Mouse (Mus musculus) embryonic facial prominence, embryonic 12.5 days (tissue): ENCODE measurements at regions not wholly inside any gene's neighbourhood (a gene's known extent, or its start where the extent isn't known, plus 50 kb on each side); places are given as distances from the start of the nearest gene placed in this dataset.

Experiments used
- ATAC-seq: fragments of 200-750 bp; cut with Nextera tagmentation; 2 replicates; pipeline ENCODE4 v1.8.0; 2017; ENCODE audit not compliant: insufficient number of reproducible peaks, insufficient read depth, low FRiP score, low TSS enrichment
- H3K27ac ChIP-seq: fragments of 300-500 bp; sonication (generic); 2 replicates; pipeline ENCODE4 v1.5.1; 2016; ENCODE audit warnings: mild to moderate bottlenecking
- H3K27me3 ChIP-seq: fragments of 300-500 bp; sonication (generic); 2 replicates; pipeline ENCODE4 v1.6.1; 2016; ENCODE audit warnings: mild to moderate bottlenecking, moderate library complexity
- H3K36me3 ChIP-seq: fragments of 300-500 bp; sonication (generic); 2 replicates; pipeline ENCODE4 v1.6.1; 2016; ENCODE audit warnings: mild to moderate bottlenecking
- H3K4me1 ChIP-seq: fragments of 300-500 bp; sonication (generic); 2 replicates; pipeline ENCODE4 v1.6.1; 2016
- H3K4me2 ChIP-seq: fragments of 300-500 bp; sonication (generic); replicated peaks from 2 replicates; pipeline ENCODE4 v1.6.1; 2016; ENCODE audit warnings: mild to moderate bottlenecking, moderate library complexity
- H3K4me3 ChIP-seq: fragments of 300-500 bp; sonication (generic); 2 replicates; pipeline ENCODE4 v1.5.1; 2016; ENCODE audit warnings: mild to moderate bottlenecking
- H3K9ac ChIP-seq: fragments of 300-500 bp; sonication (generic); 2 replicates; pipeline ENCODE4 v1.6.1; 2016; ENCODE audit warnings: mild to moderate bottlenecking, moderate library complexity
- H3K9me3 ChIP-seq: fragments of 300-500 bp; sonication (generic); 2 replicates; pipeline ENCODE4 v1.6.1; 2016; ENCODE audit warnings: mild to moderate bottlenecking, moderate library complexity
- whole genome bisulfite sequencing: fragments of 180-500 bp; shearing (Covaris S2); methylation state at CpG from one replicate; pipeline ENCODE4 v1.1.7; 2016; 5-methylcytosine and 5-hydroxymethylcytosine counted together

- Histone ChIP-seq H3K4me1 (no peaks in the 10 kb centered on the region), H3K4me3 (no peak overlapping the region), H3K9me3 (no peaks in the 10 kb centered on the region), H3K9ac (no peak overlapping the region), H3K4me2 (no peak overlapping the region), H3K27me3 (no peaks in the 10 kb centered on the region), H3K36me3 (no peaks in the 10 kb centered on the region), H3K27ac (no peak overlapping the region)
- WGBS: 24% methylated on average over 1 of the region's 1 CpGs
- no peak for ATAC-seq
Measured at GRCm38 (mm10) chr10:37212350-37213035, 73.8 kb upstream of the Marcks start.

GRCm38 (mm10) chr10:37211305-37211704, 72.6 kb upstream of the Marcks start:
- no peak overlapping the region for H3K4me2 ChIP-seq
- H3K36me3 ChIP-seq: no peaks in the 10 kb centered on the region

GRCm38 (mm10) chr10:37210223-37210622, 71.5 kb upstream of the Marcks start:
- no peak overlapping the region for H3K27ac ChIP-seq
- H3K9me3 ChIP-seq: no peaks in the 10 kb centered on the region
- no peak overlapping the region for H3K4me2 ChIP-seq
- H3K4me1 ChIP-seq: no peaks in the 10 kb centered on the region
- ATAC-seq: no peak
- H3K27me3 ChIP-seq: no peaks in the 10 kb centered on the region
- WGBS: 81% methylated on average over 1 of the region's 1 CpGs
- no peak overlapping the region for H3K4me3 ChIP-seq
- H3K9ac ChIP-seq: no peak overlapping the region
- no peaks in the 10 kb centered on the region for H3K36me3 ChIP-seq

More at GRCm38 (mm10) chr10:37211305-37211704, 72.6 kb upstream of the Marcks start:
- no peak for ATAC-seq
- H3K9me3 ChIP-seq: no peaks in the 10 kb centered on the region
- H3K4me3 ChIP-seq: no peak overlapping the region
- H3K4me1 ChIP-seq: no peaks in the 10 kb centered on the region
- 88% methylated on average over 3 of the region's 3 CpGs for WGBS
- no peak overlapping the region for H3K9ac ChIP-seq
- no peak overlapping the region for H3K27ac ChIP-seq
- no peaks in the 10 kb centered on the region for H3K27me3 ChIP-seq

- no peaks in the 10 kb centered on the region for H3K27me3 ChIP-seq
- H3K4me1 ChIP-seq: no peaks in the 10 kb centered on the region
- no peaks in the 10 kb centered on the region for H3K36me3 ChIP-seq
- no peak for ATAC-seq
- H3K9me3 ChIP-seq: no peaks in the 10 kb centered on the region
- no peak overlapping the region for H3K4me3 ChIP-seq
- no peak overlapping the region for H3K27ac ChIP-seq
- H3K4me2 ChIP-seq: no peak overlapping the region
- 84% methylated on average over 1 of the region's 1 CpGs for WGBS
- H3K9ac ChIP-seq: no peak overlapping the region
Measured at GRCm38 (mm10) chr10:37206986-37207385, 68.3 kb upstream of the Marcks start.

GRCm38 (mm10) chr10:37206546-37206945, 67.8 kb upstream of the Marcks start:
- no peaks in the 10 kb centered on the region for H3K36me3 ChIP-seq
- no peak overlapping the region for H3K27ac ChIP-seq
- H3K4me1 ChIP-seq: no peaks in the 10 kb centered on the region
- no peak for ATAC-seq
- H3K9ac ChIP-seq: no peak overlapping the region
- H3K4me2 ChIP-seq: no peak overlapping the region
- no peak overlapping the region for H3K4me3 ChIP-seq
- WGBS: 83% methylated on average over 4 of the region's 4 CpGs
- H3K9me3 ChIP-seq: no peaks in the 10 kb centered on the region
- no peaks in the 10 kb centered on the region for H3K27me3 ChIP-seq

- ATAC-seq: no peak
- no peaks in the 10 kb centered on the region for H3K9me3 ChIP-seq
- no peak overlapping the region for H3K9ac ChIP-seq
- H3K4me3 ChIP-seq: no peak overlapping the region
- H3K4me2 ChIP-seq: no peak overlapping the region
- no peaks in the 10 kb centered on the region for H3K36me3 ChIP-seq
- no peaks in the 10 kb centered on the region for H3K27me3 ChIP-seq
- H3K27ac ChIP-seq: no peak overlapping the region
- WGBS: 92% methylated on average over 1 of the region's 1 CpGs
- H3K4me1 ChIP-seq: no peaks in the 10 kb centered on the region
Measured at GRCm38 (mm10) chr10:37203709-37204108, 65.0 kb upstream of the Marcks start.

- ATAC-seq: no peak
- Histone ChIP-seq H3K4me3 (no peak overlapping the region), H3K27ac (no peak overlapping the region), H3K4me2 (no peak overlapping the region), H3K36me3 (no peaks in the 10 kb centered on the region), H3K4me1 (no peaks in the 10 kb centered on the region), H3K9ac (no peak overlapping the region), H3K27me3 (no peaks in the 10 kb centered on the region), H3K9me3 (no peaks in the 10 kb centered on the region)
- WGBS: 85% methylated on average over 13 of the region's 13 CpGs
Measured at GRCm38 (mm10) chr10:37194798-37195453, 56.2 kb upstream of the Marcks start.

- Histone ChIP-seq H3K4me2 (no peak overlapping the region), H3K27me3 (no peaks in the 10 kb centered on the region), H3K36me3 (no peaks in the 10 kb centered on the region), H3K4me3 (no peak overlapping the region), H3K27ac (no peak overlapping the region), H3K9ac (no peak overlapping the region), H3K9me3 (no peaks in the 10 kb centered on the region), H3K4me1 (no peaks in the 10 kb centered on the region)
- ATAC-seq: no peak
- WGBS: 80% methylated on average over 15 of the region's 15 CpGs
Measured at GRCm38 (mm10) chr10:37194131-37194797, 55.5 kb upstream of the Marcks start.

- no peaks in the 10 kb centered on the region for H3K9me3 ChIP-seq
- H3K4me1 ChIP-seq: no peaks in the 10 kb centered on the region
- ATAC-seq: no peak
- no peak overlapping the region for H3K9ac ChIP-seq
- H3K27ac ChIP-seq: no peak overlapping the region
- H3K27me3 ChIP-seq: no peaks in the 10 kb centered on the region
- WGBS: 86% methylated on average over 2 of the region's 2 CpGs
- no peak overlapping the region for H3K4me2 ChIP-seq
- no peaks in the 10 kb centered on the region for H3K36me3 ChIP-seq
- H3K4me3 ChIP-seq: no peak overlapping the region
Measured at GRCm38 (mm10) chr10:37192661-37193060, 53.9 kb upstream of the Marcks start.

GRCm38 (mm10) chr10:37190092-37190491, 51.4 kb upstream of the Marcks start:
- 82% methylated on average over 6 of the region's 6 CpGs for WGBS
- H3K4me1 ChIP-seq: no peaks in the 10 kb centered on the region
- H3K36me3 ChIP-seq: no peaks in the 10 kb centered on the region
- no peaks in the 10 kb centered on the region for H3K9me3 ChIP-seq
- H3K4me2 ChIP-seq: no peak overlapping the region
- H3K4me3 ChIP-seq: no peak overlapping the region
- no peak overlapping the region for H3K9ac ChIP-seq
- H3K27me3 ChIP-seq: no peaks in the 10 kb centered on the region
- no peak for ATAC-seq
- H3K27ac ChIP-seq: no peak overlapping the region
